22 mouse cellular contexts compared by ENCODE assay signal in genomic region chr3:126652361-126652760, GRCm38 (mm10). TPM values are rescaled to one million over a fixed set of nuclear protein-coding genes. Genes with fewer than 3 reads are reported as not detected.
A peak's percentile ranks its signal among the peaks of the same experiment; 100 is the strongest.
DNase-seq lines count a peak whose midpoint lies in the region; ATAC-seq and TF ChIP-seq lines count a peak whose summit lies in the region.
"Had no signal": no experiment of that assay in that cellular context is flagged by ENCODE, and none has a peak within 500 bp of the region (broad histone marks: within the 10 kb centered on the region; RNA-seq: fewer than 3 reads in every experiment).

No protein-coding gene starts in this region.

- H3K4me3 ChIP-seq in heart, postnatal 0 days (ENCODE audit: low read depth, low read length) = no peak overlapping the region
- H3K4me3 ChIP-seq in liver, embryonic 11.5 days (ENCODE audit: low read depth, low read length) = no peak overlapping the region
- no peak overlapping the region for H3K4me3 ChIP-seq in kidney, adult 2 months (ENCODE audit: insufficient read depth, low read depth, low read length)
- H3K4me3 ChIP-seq: embryonic facial prominence, embryonic 13.5 days; forebrain, embryonic 13.5 days; heart, adult 2 months; hindbrain, embryonic 13.5 days had no signal

- peak overlapping the region; percentile 27; the same call in 1 of the 2 replicates for H3K27ac ChIP-seq in heart, postnatal 0 days (ENCODE audit: low read depth)
- no peak overlapping the region for H3K27ac ChIP-seq in liver, embryonic 11.5 days (ENCODE audit: low read depth, low read length)
- no peak overlapping the region for H3K27ac ChIP-seq in kidney, adult 2 months (ENCODE audit: insufficient read depth, low read depth, low read length)
- H3K27ac ChIP-seq: embryonic facial prominence, embryonic 13.5 days; forebrain, embryonic 13.5 days; heart, adult 2 months; hindbrain, embryonic 13.5 days; hindbrain, postnatal 0 days had no signal

- no peak for TF ChIP-seq EP300 in heart, postnatal 0 days (IDR thresholded peaks at IDR 0.05; ENCODE audit: low read depth)

- 32% methylated on average over 2 of the region's 2 CpGs for WGBS in heart, postnatal 0 days
- 79% methylated on average over 2 of the region's 2 CpGs for WGBS in liver, embryonic 11.5 days
- WGBS in kidney, adult 2 months = 65% methylated on average over 2 of the region's 2 CpGs

- H3K9me3 ChIP-seq in heart, postnatal 0 days (replicated peaks; ENCODE audit: control insufficient read depth, low read length) = no peaks in the 10 kb centered on the region
- no peaks in the 10 kb centered on the region for H3K9me3 ChIP-seq in liver, embryonic 11.5 days (ENCODE audit: control insufficient read depth, low read length)
- H3K9me3 ChIP-seq: embryonic facial prominence, embryonic 13.5 days; forebrain, embryonic 13.5 days; hindbrain, embryonic 13.5 days had no signal

- peaks cover 20% of the 10 kb centered on the region for H3K4me1 ChIP-seq in heart, postnatal 0 days (ENCODE audit: control insufficient read depth, insufficient read depth)
- no peaks in the 10 kb centered on the region for H3K4me1 ChIP-seq in liver, embryonic 11.5 days (replicated peaks; ENCODE audit: control insufficient read depth, insufficient read depth, low read length)
- peaks cover 15% of the 10 kb centered on the region; the same call in 1 of the 2 replicates for H3K4me1 ChIP-seq in kidney, adult 2 months (ENCODE audit: control insufficient read depth, insufficient read depth, low read length)
- H3K4me1 ChIP-seq: embryonic facial prominence, embryonic 13.5 days; hindbrain, embryonic 13.5 days had no signal

- TF ChIP-seq POLR2A in kidney, adult 2 months (IDR thresholded peaks at IDR 0.05; ENCODE audit: low read depth, low read length) = no peak

- no peaks in the 10 kb centered on the region for H3K36me3 ChIP-seq in heart, postnatal 0 days (replicated peaks; ENCODE audit: control insufficient read depth, insufficient read depth, low read length)
- H3K36me3 ChIP-seq in liver, embryonic 11.5 days (ENCODE audit: control insufficient read depth, insufficient read depth, low read length) = no peaks in the 10 kb centered on the region
- no peaks in the 10 kb centered on the region for H3K36me3 ChIP-seq in kidney, adult 2 months (ENCODE audit: control insufficient read depth, insufficient read depth, low read length)
- H3K36me3 ChIP-seq: embryonic facial prominence, embryonic 13.5 days; hindbrain, embryonic 13.5 days had no signal

- H3K27me3 ChIP-seq in heart, postnatal 0 days (ENCODE audit: control insufficient read depth, insufficient read depth, low read length) = no peaks in the 10 kb centered on the region
- H3K27me3 ChIP-seq in liver, embryonic 11.5 days (replicated peaks; ENCODE audit: control insufficient read depth, insufficient read depth, low read length) = no peaks in the 10 kb centered on the region
- H3K27me3 ChIP-seq in kidney, adult 2 months (replicated peaks; ENCODE audit: control insufficient read depth, insufficient read depth, low read length) = no peaks in the 10 kb centered on the region
- H3K27me3 ChIP-seq: embryonic facial prominence, embryonic 13.5 days; forebrain, embryonic 13.5 days; hindbrain, embryonic 13.5 days had no signal

- no peak overlapping the region for H3K9ac ChIP-seq in heart, postnatal 0 days (replicated peaks; ENCODE audit: low read depth, low read length)
- H3K9ac ChIP-seq in liver, embryonic 11.5 days (ENCODE audit: low read depth, low read length) = no peak overlapping the region
- H3K9ac ChIP-seq: embryonic facial prominence, embryonic 13.5 days; forebrain, embryonic 13.5 days; forebrain, postnatal 0 days; hindbrain, embryonic 13.5 days had no signal

- no peak for ATAC-seq in heart, postnatal 0 days (ENCODE audit: insufficient read depth, low read depth)
- ATAC-seq in liver, embryonic 11.5 days (replicated peaks; ENCODE audit: low FRiP score) = no peak
- ATAC-seq: forebrain, embryonic 13.5 days; hindbrain, postnatal 0 days; intestine, embryonic 16.5 days had no signal

- H3K4me2 ChIP-seq in heart, postnatal 0 days (ENCODE audit: low read depth, low read length) = no peak overlapping the region
- no peak overlapping the region for H3K4me2 ChIP-seq in liver, embryonic 11.5 days
- H3K4me2 ChIP-seq: embryonic facial prominence, embryonic 13.5 days; forebrain, embryonic 13.5 days; hindbrain, embryonic 13.5 days had no signal

- TF ChIP-seq CTCF in heart, postnatal 0 days (IDR thresholded peaks at IDR 0.05; ENCODE audit: low read depth) = no peak
- TF ChIP-seq CTCF in kidney, adult 2 months (conservative IDR thresholded peaks at IDR 0.05; ENCODE audit: insufficient read depth, insufficient read length, low read depth, low read length) = no peak

- no peak for DNase-seq in heart, postnatal 0 days (ENCODE audit: low spot score)
- DNase-seq in heart, adult 8-10 months (ENCODE audit: low spot score) = no peak
- DNase-seq in 3T3-L1 (ENCODE audit: low read depth, low spot score) = peak; percentile 67
- peak; percentile 22 for DNase-seq in CD4-positive, CD25-positive, alpha-beta regulatory T cell, adult 2 months (ENCODE audit: low read depth, low spot score)
- peak; percentile 36 for DNase-seq in NIH3T3 (ENCODE audit: low read depth)
- DNase-seq in thymus, adult 18-20 months = no peak
- DNase-seq in liver, embryonic 11.5 days (ENCODE audit: low spot score) = no peak
- no peak for DNase-seq in kidney, adult 2 months
- DNase-seq: adrenal gland, postnatal 25 days; B cell, adult 2 months; cerebellum, adult 18-20 months; cerebellum, adult 9-11 months; cerebellum, postnatal 36 days; forebrain, postnatal 0 days; gastrocnemius, postnatal 14 days; heart, adult 2 months; heart, postnatal 10 days had no signal

RNA-seq across cellular contexts. Expression of gene Camk2d, which starts 56.3 kb away (rescaled TPM):
- 191 and 217 TPM in 2 replicates for total RNA-seq in heart, postnatal 0 days (2014; rRNA removed; ENCODE audit: low replicate concordance)
- polyA plus RNA-seq in heart, postnatal 0 days (2015; fragmentation: Nextera tagmentation; extraction: Ambion mirVana) = 96.2 and 109 TPM in 2 replicates
- total RNA-seq in heart, adult 8-10 months (2022) = 100 to 1,000 TPM; 135 to 156 (median 140) TPM
- 8.5 and 10.5 TPM in 2 replicates for polyA plus RNA-seq in liver, embryonic 11.5 days (2014; fragmentation: Nextera tagmentation; extraction: Ambion mirVana)
- polyA plus RNA-seq in kidney, adult 2 months (2012; rRNA removed) = 31.2 and 37.9 TPM in 2 replicates

Comparison
In these comparisons a context has a peak if more than half of its experiments do, and no peak if none do; other contexts are left out.
1. DNase-seq: peak in 3T3-L1 (single experiment), CD4-positive, CD25-positive, alpha-beta regulatory T cell, adult 2 months (single experiment) and NIH3T3 (single experiment); none in heart, postnatal 0 days (single experiment), heart, adult 8-10 months (single experiment), thymus, adult 18-20 months (0 of 2), liver, embryonic 11.5 days (single experiment) and kidney, adult 2 months (single experiment).